Mouse (Mus musculus) common myeloid progenitor, adult 5-6 weeks (primary cell): ENCODE data around the gene Gm20854. TPM values are rescaled to one million over a fixed set of nuclear protein-coding genes. Genes with fewer than 3 reads are reported as not detected.
"Not testable (repeated sequence)": the region's sequence is repeated elsewhere in the genome, so short reads cannot be mapped to it uniquely, and the experiment has no call there.

ENCODE experiments used
- ATAC-seq: replicated peaks from 2 replicates; pipeline ENCODE4 v1.8.0; 2016; ENCODE audit warnings: low read depth, mild to moderate bottlenecking, moderate TSS enrichment, inconsistent platforms; ENCODE audit not compliant: poor library complexity, severe bottlenecking
- total RNA-seq: library from RNA; stranded (forward); fragments of 200-1000, 187-1606 nt; gene quantifications from 2 replicates; pipeline ENCODE4 v1.2.3, GENCODE M21; 2017

Gene Gm20854
- total RNA-seq: not detected in 2 replicates

DNA sequence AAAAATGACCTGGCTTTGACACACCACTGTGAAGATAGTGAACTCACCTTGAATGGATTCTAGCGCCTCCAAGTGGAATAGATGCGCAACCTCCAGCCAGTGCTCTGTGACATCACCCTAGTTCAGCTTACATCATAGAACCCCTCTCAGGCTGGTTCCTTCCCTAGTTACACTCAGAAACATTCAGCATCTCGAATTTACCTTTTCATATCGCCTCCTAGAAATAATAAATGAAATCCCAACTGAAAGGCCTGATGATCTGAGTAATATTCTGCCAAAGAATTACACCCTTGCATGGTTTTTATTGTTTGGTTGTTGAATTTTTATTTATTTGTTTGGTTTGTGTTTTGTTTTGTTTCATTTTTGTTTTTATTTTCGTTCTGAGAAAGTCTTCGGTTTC lies at the start of gene Gm20854:
Gene Gm20854, minus strand, starts transcription at position 101 of the 400 bp plus-strand sequence.
- ATAC-seq: not testable (repeated sequence)
